Mouse (Mus musculus): Measurements from ENCODE around the gene Doc2b. TPM values are rescaled to one million over a fixed set of nuclear protein-coding genes. Genes with fewer than 3 reads are reported as not detected.
A peak's percentile ranks its signal among the peaks of the same experiment; 100 is the strongest.

Gene Doc2b
- not detected for polyA plus RNA-seq (2017; shearing (Covaris generic))

DNA sequence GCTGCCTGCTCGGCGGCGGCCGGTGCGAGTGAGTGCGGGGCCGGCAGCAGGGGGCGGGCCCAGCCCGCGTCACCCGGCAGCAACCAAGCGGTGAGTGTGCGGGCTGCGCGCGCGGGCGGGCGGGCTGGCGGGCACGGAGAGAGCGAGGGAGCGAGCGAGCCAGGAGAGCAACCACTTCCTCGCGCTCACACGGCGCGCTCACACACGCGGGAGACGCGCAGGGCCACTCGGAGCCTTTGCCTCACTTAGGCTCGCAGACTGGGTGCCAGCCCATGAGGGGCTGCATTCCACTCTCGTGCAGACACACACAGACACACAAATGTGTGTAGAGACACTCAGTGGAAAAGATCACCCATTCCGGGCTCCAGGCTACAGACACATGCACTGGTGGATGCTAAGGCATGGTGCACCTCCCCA, at the start of gene Doc2b:
Gene Doc2b, minus strand, starts transcription at position 21 of the 417 bp plus-strand sequence.
- no peak for ATAC-seq

DNA sequence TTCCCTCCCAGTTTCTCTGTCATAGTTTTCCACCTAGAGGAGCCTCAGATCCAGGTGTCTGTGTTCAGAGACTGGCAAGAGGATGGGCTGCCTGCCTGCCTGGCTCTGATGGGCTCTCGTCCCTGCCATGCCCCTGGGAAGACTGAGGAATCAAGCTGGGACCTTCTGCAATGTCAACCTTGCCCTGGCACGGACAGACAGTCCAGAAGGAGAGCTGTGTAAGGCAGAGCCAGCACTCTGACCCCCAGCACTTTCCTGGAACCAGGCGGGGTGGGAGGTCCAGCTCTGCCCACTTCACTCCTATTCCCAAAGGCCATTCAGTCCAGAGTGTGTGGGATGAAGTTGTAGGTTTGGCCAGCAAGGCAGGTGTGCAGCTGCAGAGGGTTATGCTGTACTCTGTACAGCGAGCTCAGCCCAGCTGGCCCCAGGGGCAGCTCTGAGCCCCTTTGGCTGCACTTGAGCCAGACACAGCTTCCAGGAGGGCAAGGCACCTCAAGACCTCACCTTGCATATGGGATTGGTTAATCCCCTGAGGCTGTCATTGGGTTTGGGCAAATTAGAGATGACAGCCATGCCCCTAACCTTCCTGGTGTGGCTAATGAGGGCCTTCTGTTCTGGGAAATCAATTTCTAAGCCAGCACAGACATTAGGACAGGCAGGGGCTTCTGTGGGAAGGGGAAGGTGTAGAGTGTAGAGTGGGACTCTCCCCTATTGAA, 47.2 kb upstream of the Doc2b start:
- ATAC-seq = no peak

DNA sequence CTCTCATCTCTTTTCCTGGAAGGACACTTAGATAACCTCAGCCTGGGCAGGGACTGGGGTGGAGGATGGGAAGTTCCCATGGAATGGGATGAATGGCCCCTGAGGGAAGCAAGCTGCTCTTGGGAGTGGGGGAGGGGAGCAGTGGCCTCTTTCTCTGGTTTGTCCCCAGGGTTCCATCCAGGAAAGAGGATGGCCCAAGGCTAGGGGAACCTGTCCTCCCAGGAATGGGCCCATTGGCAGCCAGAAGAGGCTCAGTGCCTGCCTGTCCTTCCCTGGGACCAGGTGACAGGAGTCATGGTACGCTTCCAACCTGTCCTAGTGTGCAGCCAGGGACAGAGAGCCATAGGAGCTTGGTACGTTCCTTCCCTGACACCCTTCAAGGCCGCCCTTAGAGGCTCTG, 45.7 kb upstream of the Doc2b start:
- no peak for ATAC-seq

DNA sequence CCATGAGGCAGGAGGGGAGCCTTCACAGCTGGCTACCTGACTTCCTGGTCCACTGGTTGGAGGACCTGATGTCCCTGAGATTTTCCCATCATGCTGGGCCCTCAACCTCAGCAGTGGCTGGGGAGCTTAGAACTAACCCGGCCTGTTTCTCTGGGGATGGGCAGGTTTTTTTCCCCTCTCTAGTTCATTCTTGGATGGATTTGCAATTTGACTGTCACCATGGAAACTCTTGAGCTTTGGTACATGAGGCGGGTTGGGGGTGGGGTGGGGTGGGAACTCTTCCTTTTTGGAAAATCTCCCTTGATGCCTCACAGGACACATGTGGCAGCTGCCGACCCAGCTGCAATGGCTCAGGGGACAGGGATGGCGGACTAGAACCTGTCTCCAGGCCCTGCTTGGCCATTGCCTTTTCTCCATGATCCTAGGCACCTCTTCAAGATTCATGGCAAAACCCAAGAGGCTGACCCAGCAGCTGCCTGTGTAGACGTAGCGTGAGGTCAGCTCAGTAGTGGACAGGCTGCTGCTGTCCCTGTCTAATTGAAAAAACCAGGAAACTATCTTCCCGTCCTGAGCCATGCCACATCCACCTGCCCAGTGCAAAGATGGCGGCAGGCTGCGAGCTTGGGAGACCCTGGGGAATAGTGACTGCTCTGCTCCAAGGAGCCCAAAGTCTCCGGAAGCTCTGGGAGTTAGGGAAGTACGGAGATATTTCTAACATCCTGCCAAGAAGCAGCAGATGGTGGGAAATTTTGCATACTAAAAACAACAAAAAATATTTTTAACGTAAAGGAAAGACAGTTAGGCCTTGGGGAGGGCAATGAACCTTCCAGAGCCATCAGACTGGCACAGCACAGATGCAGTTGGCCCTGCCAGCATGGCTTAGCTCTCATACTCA, 43.9 kb upstream of the Doc2b start:
- ATAC-seq = no peak

DNA sequence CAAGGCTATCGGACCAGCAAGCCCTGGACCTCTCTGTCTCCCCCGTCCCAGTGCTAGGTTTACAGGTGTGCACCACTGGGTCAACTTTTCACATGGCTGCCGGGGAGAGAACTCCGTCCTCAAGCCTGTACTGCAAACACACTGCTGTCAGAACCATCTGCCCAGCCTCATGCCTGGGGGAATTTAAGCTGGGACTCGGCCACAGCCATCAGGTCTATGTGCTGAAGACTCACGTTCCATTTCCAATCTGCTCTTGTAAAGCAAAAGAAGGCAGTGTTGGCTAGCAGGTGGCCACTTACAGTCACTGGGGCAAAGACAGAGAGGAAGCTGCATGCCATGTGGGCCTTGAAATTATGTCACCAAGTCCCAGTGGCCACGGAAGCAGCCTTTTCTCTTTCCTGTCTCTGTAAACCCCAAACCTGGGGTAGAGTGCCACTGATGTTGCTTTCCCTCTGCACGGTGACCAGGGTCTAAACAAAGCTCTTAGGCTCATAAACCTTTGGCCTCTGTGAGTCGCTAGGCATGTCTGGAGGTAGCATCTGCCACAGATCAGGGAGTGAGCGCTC, 43.1 kb upstream of the Doc2b start:
- no peak for ATAC-seq

DNA sequence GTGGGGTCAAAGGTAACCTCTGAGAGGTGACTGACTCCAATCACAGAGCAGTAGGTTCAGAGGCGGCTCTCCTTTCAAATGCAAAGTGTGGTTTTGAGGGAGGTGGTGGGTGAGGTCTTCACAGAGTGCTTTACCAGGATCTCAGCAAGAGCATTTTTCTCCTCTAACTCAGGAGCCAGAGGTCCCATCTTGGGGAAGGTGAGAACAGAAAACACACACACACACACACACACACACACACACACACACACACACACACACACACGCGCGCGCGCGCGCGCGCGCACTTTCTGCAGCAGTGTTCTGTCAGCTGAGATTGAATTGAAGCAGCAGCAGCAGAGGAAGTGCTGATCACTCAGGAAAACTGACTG, 40.4 kb upstream of the Doc2b start:
- no peak for ATAC-seq

DNA sequence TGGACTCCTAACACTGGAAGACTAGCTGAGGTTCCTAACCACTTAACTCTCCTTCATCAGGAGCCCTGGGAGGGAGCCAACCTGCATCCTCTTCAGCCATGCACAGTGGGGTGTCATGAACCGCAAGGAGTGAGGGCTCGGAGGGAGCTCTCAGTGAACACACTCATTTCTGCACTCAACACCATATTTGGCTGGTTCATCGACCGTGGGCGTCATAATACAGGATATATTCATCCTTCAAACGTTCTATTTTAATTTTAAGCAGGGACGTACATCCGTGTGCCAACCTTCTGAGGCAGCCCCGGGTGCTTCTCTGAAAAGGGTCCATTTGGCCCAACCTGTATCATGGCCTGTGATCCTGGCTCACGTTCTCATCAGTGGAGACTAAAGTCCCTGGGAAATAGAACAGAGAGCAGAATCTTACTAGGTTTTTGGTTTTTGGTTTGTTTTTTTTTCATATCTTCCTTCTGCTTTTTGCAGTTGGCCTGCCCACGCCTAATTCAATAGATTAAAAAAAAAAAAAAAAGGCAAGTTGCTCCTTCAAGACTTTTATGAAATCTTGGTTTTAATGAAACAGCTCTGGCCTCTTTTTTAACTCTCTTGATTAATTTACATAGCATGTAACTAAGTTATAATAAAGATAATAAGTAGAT, 39.9 kb upstream of the Doc2b start:
- peak; percentile 97 for ATAC-seq

DNA sequence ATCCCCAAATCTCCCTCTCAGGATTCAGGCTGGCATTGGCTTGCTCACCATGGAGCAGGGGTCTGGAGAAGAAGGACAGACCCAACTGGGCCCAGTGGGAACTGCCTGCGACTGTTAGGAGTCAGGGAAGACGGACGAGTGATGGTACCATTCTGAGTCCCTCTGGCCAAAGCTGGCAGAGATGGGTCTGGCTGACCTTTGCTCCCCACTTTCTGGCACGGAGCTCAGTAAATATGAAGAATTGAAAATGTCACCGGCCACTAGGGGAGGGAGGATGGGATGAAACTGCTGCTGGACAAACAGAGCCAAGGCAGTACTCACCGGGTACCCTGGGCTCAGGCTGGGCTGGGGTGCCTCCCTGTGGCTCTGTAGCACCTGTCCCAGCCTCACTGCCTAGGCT, 37.2 kb upstream of the Doc2b start:
- ATAC-seq = no peak

DNA sequence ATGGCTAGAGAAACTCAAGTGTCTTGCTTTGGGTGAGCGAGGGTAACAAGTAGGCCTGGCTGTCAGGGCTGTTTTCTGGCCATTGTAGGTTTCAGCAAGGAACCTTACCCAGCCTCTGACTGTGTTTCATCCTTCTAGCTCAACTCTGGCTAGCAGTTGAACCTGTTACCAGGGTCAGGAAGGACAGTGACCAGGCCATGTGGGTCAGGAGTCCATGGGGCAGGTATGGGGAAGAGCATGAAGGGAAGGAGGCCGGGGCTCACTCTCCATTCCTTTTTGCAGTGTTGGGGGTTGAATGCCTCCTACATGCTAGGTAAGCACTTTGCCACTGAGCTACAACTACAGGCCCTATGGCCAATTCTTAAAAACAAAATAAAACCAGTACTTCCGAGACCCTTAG, 34.5 kb upstream of the Doc2b start:
- no peak for ATAC-seq

DNA sequence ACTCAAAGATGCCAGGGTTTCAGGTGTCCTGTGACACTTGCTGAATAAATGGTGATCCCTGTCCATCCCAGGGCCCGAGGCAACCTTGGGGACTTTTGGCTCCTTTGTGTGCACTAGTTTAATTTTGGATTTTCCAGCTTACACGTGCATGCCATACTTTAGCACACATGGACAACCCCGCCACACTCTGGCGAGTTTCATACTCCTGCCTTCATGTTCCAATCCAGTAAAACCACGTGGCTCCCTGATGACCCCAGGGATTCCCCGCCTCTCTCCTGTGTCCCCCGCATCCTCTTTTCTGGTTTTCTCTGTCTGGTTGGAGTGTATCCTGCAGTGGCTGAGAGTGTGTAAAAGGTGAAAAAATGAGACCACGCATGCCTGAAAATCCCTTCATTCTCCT, 31.6 kb upstream of the Doc2b start:
- no peak for ATAC-seq

DNA sequence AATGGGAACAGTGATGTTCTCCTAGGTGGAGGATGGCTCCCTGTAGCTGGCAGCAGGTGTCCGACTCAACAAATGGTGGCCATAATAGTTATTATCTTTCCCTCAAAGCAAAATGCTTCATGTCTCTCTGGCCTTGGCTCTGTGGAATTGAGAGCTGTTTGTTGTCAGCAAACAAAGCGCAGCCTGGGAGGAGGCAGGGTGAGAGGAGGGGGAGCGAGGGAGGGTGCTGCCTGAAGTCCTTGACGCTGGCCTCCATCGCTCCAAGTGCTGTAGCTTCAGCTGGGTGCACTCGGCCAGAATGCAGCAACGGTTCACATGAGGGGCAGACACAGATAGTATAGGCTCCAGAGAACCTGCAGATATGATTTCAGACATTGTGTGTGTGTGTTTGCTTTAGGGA, 27.7 kb upstream of the Doc2b start:
- no peak for ATAC-seq

DNA sequence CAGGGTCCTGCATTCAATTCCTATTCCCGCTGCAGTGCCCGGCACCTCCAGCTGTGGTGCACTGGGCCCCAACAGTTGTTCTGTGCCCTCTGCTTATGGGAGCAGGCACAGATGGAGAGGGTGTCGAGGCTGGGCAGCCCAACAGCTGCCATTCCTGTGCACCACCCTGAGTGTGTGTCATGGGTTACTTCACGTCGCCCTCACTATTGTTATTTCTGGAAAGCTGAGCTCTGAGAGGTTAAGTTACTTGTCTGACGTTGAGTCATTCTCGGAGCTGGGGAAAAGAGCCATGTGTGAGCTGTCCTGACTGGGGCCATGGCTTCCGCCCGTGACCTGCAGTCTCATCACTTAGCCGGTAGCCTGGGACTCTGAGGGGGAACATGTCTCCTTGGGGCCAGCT, 17.2 kb upstream of the Doc2b start:
- ATAC-seq = no peak

DNA sequence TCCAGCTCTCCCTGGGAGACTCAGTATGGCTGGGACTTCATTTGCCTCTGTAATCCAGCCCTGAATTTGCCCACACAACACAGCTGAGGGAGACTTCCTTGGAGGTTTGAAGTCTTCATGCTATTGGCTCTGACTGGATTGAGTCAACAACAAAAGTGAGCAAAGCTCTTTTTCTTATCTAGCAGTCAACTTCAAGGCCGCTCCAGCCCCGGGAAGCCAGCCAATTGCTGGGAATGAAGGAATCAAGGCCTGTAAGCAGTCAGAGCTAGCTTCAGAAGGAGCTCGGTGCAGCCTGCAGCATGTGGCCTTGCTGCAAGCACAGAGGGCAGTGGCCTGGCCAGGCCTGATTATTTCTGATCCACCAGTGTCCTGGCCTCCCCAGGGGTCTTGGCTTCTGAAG, 16.1 kb upstream of the Doc2b start:
- no peak for ATAC-seq

DNA sequence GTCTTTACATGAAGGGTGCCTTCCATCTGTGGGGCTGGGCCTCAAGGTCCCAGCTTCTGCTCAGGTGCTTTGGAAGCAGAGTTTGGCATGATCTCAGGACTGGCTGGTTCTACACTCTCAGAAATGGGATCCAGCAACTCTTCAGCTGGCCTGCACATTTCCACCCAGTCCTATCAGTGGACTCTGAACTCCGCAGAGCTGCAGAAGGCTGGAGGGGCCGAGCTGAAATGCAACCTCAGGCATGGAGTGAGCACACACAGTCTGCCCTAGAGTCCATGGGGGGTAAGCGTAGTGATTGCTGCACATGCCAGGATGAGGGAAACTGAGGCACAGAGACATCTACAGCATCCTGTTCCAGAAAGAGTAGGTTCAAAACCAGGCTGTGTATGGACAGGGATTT, 14.7 kb upstream of the Doc2b start:
- no peak for ATAC-seq

DNA sequence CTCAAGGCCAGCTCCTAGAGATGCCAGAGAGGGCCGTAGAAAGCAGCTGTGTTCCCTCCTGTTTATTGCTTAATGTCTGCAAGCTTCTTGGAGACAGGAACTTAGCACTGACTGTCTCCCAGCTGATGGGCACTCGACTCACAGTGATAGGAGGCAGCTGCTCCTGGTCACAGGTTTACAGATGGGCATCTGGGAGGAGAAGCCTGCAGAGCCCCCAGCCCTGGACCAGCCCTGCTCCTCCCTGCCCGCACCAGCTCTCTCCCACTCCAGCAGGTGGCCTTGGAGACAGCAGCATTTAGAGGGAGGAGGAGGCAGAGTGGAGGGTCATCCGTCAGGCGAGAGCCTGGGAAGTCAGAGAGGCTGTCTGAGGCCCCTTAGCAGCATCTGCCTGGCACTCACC, 11.6 kb upstream of the Doc2b start:
- no peak for ATAC-seq

DNA sequence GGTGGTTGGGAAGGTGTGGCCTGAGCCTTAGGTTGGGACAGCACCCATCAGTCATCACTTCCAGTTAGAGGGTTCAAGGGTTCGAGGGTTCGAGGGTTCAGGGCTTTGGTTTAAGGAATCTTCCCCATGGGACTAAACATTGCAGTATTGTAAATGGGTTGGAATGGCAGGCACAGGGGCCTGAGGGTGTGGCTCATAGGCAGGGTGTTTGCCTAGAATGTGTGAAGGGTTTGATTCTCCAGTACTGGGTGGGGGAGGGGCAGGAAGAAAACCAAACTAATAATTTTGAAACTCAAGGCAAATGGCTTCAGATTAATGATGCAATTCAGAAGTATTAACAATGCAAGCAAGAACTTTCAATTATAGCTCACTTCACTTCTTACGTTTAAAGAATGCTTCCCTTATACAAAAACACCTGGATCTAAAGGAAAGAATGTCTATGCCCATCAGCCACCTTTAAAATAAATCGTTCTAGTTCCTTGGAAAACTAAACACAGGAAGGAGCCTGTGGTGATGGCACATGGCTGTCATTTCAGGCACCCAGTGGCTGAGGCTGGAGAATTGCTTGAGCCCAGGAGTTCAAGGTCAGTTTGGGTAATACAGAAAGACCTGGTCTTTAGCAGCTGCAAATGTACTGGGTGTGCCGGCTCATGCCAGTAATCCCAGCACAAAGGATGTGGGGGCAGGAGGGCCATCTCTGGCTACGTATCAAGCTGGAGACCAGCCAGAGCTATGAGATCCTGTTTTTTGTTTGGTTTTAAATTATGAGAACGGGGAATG, 6.1 kb upstream of the Doc2b start:
- ATAC-seq = no peak

DNA sequence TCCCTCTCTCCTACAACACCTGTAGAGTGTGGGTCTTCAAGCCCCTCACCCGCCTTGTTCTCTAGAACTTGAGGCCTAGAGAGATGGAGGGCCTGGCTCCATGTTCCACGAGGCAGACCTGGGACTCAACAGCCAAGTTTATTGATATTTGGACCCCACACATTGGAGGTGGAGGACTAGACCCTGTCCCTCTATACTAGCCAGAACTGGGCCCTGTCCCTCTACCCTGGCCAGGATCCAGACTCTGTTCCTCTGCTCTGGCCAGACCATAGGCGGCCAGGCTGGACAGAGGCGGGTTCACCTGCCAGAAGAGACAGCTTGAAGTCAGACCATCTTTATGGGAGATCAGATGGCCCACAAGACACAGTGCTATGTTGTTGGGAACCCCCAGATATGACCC, 5.5 kb upstream of the Doc2b start:
- no peak for ATAC-seq

DNA sequence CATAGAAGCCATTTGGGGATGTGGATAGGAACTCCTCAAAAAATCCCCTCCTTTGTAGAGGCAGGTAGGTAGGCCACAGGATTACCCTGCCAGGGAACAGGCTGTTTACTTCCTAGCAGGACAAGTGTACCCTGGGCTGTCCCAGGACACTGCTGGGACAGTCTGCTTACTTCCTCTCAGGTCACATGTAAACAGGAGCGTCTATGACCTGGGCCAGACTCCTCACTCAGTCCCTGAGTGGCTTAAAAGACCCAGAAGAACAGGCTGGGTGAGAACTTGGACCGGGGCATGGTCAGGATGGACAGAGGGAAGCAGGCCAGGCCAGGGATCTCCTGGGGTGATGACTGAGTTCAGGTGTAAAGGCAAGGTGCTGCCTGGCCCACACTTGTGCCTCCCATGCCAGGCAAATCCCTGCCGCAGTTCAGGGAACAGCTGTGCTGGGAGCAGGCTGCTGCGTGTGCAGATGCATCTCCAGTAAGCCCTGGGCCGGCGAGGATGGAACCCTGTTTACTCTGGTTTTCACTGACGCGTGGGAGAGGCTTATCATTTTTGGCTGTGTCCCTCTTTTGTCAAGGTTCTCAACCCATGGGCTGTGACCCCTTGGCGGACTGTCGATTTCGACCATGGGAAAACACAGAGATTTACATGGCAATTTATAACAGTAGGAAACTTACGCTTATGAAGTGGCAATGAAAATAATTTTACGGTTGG, 842 bp upstream of the Doc2b start:
- ATAC-seq = no peak

DNA sequence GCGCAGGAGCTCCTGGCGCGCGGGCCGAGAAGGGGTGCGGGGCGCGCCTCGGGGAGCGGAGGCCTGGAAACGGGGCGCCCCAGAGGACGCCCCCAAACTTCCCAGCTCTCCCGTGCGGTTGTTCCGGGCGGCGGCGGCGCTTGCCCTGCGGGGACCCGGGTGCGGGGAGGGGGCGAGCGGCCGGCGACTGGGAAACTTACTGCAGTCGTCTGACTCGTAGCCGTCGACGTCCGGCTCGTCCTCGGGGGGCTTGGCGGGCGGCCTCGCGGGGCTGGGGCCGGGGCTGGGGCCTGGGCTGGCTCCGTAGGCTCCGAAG, 570 bp downstream of the Doc2b start:
- no peak for ATAC-seq

DNA sequence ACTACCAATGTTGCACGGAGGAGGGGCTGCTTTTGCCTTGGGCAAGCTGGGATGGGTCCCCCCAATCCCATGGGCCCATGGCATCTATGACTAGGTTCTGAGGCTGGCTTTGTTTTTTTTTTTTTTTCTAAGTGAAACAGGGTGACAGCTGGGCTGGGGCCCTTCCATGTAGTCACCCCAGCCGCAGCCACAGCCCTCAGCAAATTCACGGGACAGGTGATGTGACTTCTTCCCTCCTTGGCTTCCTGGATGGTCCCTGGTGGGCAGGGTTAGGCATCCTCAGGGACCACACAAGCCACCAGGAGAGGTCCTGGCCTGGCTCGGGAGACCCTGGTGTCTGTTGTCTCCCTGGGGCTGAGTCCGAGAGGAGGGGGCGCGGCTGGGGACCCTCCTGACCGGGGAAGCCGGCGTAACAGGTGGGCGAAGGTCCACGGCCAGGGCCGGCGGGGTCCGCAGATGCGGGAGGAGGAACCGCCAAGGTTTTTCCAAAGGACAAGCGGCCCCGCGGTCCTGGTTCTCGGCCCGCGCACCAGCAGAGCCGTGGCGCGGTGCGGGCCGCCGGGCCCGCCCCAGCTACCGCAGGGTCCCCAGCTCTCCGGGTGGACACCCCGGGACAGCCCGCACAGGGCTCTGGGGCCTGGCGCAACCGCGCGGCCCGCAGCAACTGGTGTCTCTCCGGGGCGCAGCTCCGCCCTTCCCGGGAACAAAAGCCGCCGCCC, 1.1 kb downstream of the Doc2b start:
- no peak for ATAC-seq

DNA sequence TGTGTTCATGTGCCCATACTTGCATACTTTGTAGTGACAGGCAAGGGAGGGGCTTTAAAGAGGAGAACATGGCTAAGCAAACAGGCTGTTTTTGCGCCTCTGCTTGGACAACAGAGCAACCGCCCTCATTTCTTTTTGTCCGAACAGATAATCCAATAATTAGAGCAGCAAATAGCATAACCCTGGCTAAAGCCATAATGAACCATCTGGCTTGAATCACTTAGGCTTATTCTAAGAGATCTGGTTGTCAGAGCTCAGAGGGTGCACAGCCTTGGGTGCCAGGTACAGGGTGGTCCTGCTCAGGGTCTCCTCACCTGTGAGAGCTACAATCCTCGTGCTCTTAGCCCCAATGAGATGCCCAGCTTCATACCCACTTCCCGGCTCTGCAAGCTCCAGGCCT, 2.5 kb downstream of the Doc2b start:
- no peak for ATAC-seq
